In the genomic region with DNA sequence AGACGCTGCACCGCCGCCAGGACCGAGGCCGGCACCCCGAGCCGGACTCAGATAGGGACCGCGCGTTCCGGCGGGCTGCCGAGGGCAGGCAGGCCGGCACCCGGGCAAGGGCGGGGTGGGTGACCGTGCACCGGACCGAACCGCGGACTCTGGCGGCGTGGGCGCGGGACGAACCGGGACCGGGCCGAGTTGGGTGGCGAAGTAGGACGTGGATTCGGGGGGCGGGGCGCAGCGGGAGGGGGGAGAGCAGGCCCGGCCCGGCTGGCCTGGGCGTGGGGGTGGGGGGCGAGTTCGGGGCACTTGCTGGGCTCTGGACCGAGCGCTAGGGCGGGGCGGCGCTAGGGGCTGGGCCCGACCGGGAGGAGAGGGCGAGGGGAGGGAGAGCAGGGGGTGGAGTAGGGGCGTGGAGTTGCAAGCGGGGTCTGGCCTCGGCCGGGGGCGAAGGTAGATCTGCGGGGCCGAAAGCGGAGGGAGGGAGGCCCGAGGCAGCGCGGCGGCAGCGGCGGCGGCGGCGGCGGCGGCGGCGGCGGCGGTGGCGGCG, we compare ENCODE assay signal across 7 mouse cellular contexts. TPM values are rescaled to one million over a fixed set of nuclear protein-coding genes. Genes with fewer than 3 reads are reported as not detected.
DNase-seq lines count a peak whose midpoint lies in the region; ATAC-seq and TF ChIP-seq lines count a peak whose summit lies in the region.

No protein-coding gene starts in this region.

- WGBS in forebrain, postnatal 0 days = 20% methylated on average over 41 of the region's 73 CpGs
- WGBS in hindbrain, embryonic 11.5 days = 30% methylated on average over 19 of the region's 73 CpGs
- WGBS in limb, embryonic 12.5 days = 10% methylated on average over 33 of the region's 73 CpGs
- 29% methylated on average over 42 of the region's 73 CpGs for WGBS in midbrain, embryonic 14.5 days

- H3K27ac ChIP-seq in bone marrow macrophage, adult 2 months (ENCODE audit: insufficient read depth, low read depth, low read length) = peak overlapping the region; percentile 12; the same call in 1 of the 2 replicates
- H3K27ac ChIP-seq in forebrain, postnatal 0 days (ENCODE audit: low read depth, low read length) = no peak overlapping the region
- no peak overlapping the region for H3K27ac ChIP-seq in hindbrain, embryonic 11.5 days (ENCODE audit: low read depth, low read length)
- peak overlapping the region; percentile 77 for H3K27ac ChIP-seq in limb, embryonic 12.5 days
- no peak overlapping the region for H3K27ac ChIP-seq in midbrain, embryonic 14.5 days (replicated peaks; ENCODE audit: low read depth, low read length)
- no peak overlapping the region for H3K27ac ChIP-seq in testis, adult 2 months (ENCODE audit: control insufficient read depth, insufficient read depth, low read depth, low read length)

- DNase-seq in Muller cell, postnatal 12 days (ENCODE audit: inconsistent ontology term) = peak; percentile 70
- no peak for DNase-seq in forebrain, postnatal 0 days
- no peak for DNase-seq in hindbrain, embryonic 11.5 days (ENCODE audit: low spot score)
- peak; percentile 40 for DNase-seq in midbrain, embryonic 14.5 days

- no peaks in the 10 kb centered on the region for H3K27me3 ChIP-seq in forebrain, postnatal 0 days (ENCODE audit: insufficient read depth, low read length)
- H3K27me3 ChIP-seq in hindbrain, embryonic 11.5 days (ENCODE audit: control insufficient read depth, insufficient read depth, low read length) = no peaks in the 10 kb centered on the region
- peaks cover 53% of the 10 kb centered on the region for H3K27me3 ChIP-seq in limb, embryonic 12.5 days
- H3K27me3 ChIP-seq in midbrain, embryonic 14.5 days (ENCODE audit: control insufficient read depth, insufficient read depth, low read length) = no peaks in the 10 kb centered on the region
- H3K27me3 ChIP-seq in testis, adult 2 months (ENCODE audit: control insufficient read depth, insufficient read depth, low read length) = no peaks in the 10 kb centered on the region

- no peak for TF ChIP-seq POLR2A in bone marrow macrophage, adult 2 months (IDR thresholded peaks at IDR 0.05; ENCODE audit: borderline replicate concordance, low read depth, low read length)
- TF ChIP-seq POLR2A in testis, adult 2 months (IDR thresholded peaks at IDR 0.05; ENCODE audit: control insufficient read depth, low read depth, low read length) = no peak

- no peaks in the 10 kb centered on the region for H3K36me3 ChIP-seq in forebrain, postnatal 0 days (ENCODE audit: insufficient read depth)
- no peaks in the 10 kb centered on the region for H3K36me3 ChIP-seq in hindbrain, embryonic 11.5 days (ENCODE audit: control insufficient read depth, insufficient read depth, low read length)
- H3K36me3 ChIP-seq in limb, embryonic 12.5 days = no peaks in the 10 kb centered on the region
- H3K36me3 ChIP-seq in midbrain, embryonic 14.5 days (ENCODE audit: control insufficient read depth, insufficient read depth, low read length) = no peaks in the 10 kb centered on the region
- no peaks in the 10 kb centered on the region for H3K36me3 ChIP-seq in testis, adult 2 months (ENCODE audit: control insufficient read depth, insufficient read depth, low read length)

- H3K4me3 ChIP-seq in bone marrow macrophage, adult 2 months (ENCODE audit: insufficient read depth, low read length) = peak overlapping the region; percentile 79
- peak overlapping the region; percentile 55 for H3K4me3 ChIP-seq in forebrain, postnatal 0 days (ENCODE audit: low read depth, low read length)
- H3K4me3 ChIP-seq in hindbrain, embryonic 11.5 days (ENCODE audit: low read depth, low read length) = peak overlapping the region; percentile 55
- peak overlapping the region; percentile 55 for H3K4me3 ChIP-seq in limb, embryonic 12.5 days (replicated peaks)
- H3K4me3 ChIP-seq in midbrain, embryonic 14.5 days (replicated peaks; ENCODE audit: low read depth, low read length) = peak overlapping the region; percentile 52
- peak overlapping the region; percentile 90 for H3K4me3 ChIP-seq in testis, adult 2 months (ENCODE audit: control insufficient read depth, low read depth, low read length)

- H3K4me1 ChIP-seq in bone marrow macrophage, adult 2 months (ENCODE audit: control insufficient read depth, insufficient read depth, low read length) = no peaks in the 10 kb centered on the region
- no peaks in the 10 kb centered on the region for H3K4me1 ChIP-seq in forebrain, postnatal 0 days (ENCODE audit: insufficient read depth)
- no peaks in the 10 kb centered on the region for H3K4me1 ChIP-seq in hindbrain, embryonic 11.5 days (replicated peaks; ENCODE audit: control insufficient read depth, insufficient read depth, low read length)
- H3K4me1 ChIP-seq in limb, embryonic 12.5 days (replicated peaks) = 0 out of 2 replicates have a peak, but pooled peaks cover 3% of the 10 kb centered on the region
- H3K4me1 ChIP-seq in midbrain, embryonic 14.5 days (ENCODE audit: control insufficient read depth, insufficient read depth, low read length) = no peaks in the 10 kb centered on the region
- H3K4me1 ChIP-seq in testis, adult 2 months (ENCODE audit: control insufficient read depth, insufficient read depth, low read length) = peaks cover 12% of the 10 kb centered on the region

- H3K4me2 ChIP-seq in forebrain, postnatal 0 days (ENCODE audit: low read depth) = peak overlapping the region; percentile 68
- H3K4me2 ChIP-seq in hindbrain, embryonic 11.5 days (replicated peaks; ENCODE audit: low read depth, low read length) = peak overlapping the region; percentile 68
- H3K4me2 ChIP-seq in limb, embryonic 12.5 days = peak overlapping the region; percentile 72
- peak overlapping the region; percentile 67 for H3K4me2 ChIP-seq in midbrain, embryonic 14.5 days (ENCODE audit: low read length)

- ATAC-seq in forebrain, postnatal 0 days = no peak
- peak; percentile 10; the same call in 1 of the 2 replicates for ATAC-seq in hindbrain, embryonic 11.5 days (ENCODE audit: low FRiP score)
- no peak for ATAC-seq in limb, embryonic 12.5 days (ENCODE audit: insufficient number of reproducible peaks, insufficient read depth, low FRiP score, low TSS enrichment, low read depth)
- no peak for ATAC-seq in midbrain, embryonic 14.5 days (ENCODE audit: low FRiP score, low TSS enrichment)

- H3K9ac ChIP-seq in forebrain, postnatal 0 days = peak overlapping the region; percentile 35; the same call in 1 of the 2 replicates
- peak overlapping the region; percentile 42 for H3K9ac ChIP-seq in hindbrain, embryonic 11.5 days (ENCODE audit: low read depth, low read length)
- peak overlapping the region; percentile 61 for H3K9ac ChIP-seq in limb, embryonic 12.5 days (replicated peaks)
- H3K9ac ChIP-seq in midbrain, embryonic 14.5 days (replicated peaks; ENCODE audit: low read length) = no peak overlapping the region; the same call in 1 of the 2 replicates

- no peak for TF ChIP-seq CTCF in bone marrow macrophage, adult 2 months (IDR thresholded peaks at IDR 0.05; ENCODE audit: low read depth, low read length)
- TF ChIP-seq CTCF in forebrain, postnatal 0 days (IDR thresholded peaks at IDR 0.05; ENCODE audit: low read depth) = no peak
- no peak for TF ChIP-seq CTCF in testis, adult 2 months (IDR thresholded peaks at IDR 0.05; ENCODE audit: control insufficient read depth, insufficient read depth, insufficient replicate concordance, low read depth, low read length)

- H3K9me3 ChIP-seq in forebrain, postnatal 0 days (ENCODE audit: low read length) = no peaks in the 10 kb centered on the region
- H3K9me3 ChIP-seq in hindbrain, embryonic 11.5 days (ENCODE audit: control insufficient read depth, low read length) = no peaks in the 10 kb centered on the region
- H3K9me3 ChIP-seq in limb, embryonic 12.5 days = no peaks in the 10 kb centered on the region
- H3K9me3 ChIP-seq in midbrain, embryonic 14.5 days (ENCODE audit: control insufficient read depth, low read length) = no peaks in the 10 kb centered on the region

RNA-seq across cellular contexts. Expression of a gene that starts 0.5 kb away (rescaled TPM):
- 9.6 TPM in 2 replicates for polyA plus RNA-seq in bone marrow macrophage, adult 2 months (2012; ENCODE audit: insufficient read depth, insufficient read length, missing spikeins)
- total RNA-seq in forebrain, postnatal 0 days (2014; rRNA removed) = 8.5 and 13.8 TPM in 2 replicates
- polyA plus RNA-seq in forebrain, postnatal 0 days (2015; fragmentation: Nextera tagmentation; extraction: Ambion mirVana) = 3.8 and 4.6 TPM in 2 replicates
- polyA plus RNA-seq in hindbrain, embryonic 11.5 days (2014; fragmentation: Nextera tagmentation; extraction: Ambion mirVana) = 5.6 and 8.2 TPM in 2 replicates
- 5.0 and 5.3 TPM in 2 replicates for polyA plus RNA-seq in limb, embryonic 12.5 days (2016; fragmentation: Nextera tagmentation; extraction: Ambion mirVana)
- 7.8 and 7.9 TPM in 2 replicates for polyA plus RNA-seq in midbrain, embryonic 14.5 days (2014; fragmentation: Nextera tagmentation; extraction: Ambion mirVana)
- polyA plus RNA-seq in testis, adult 2 months (2012; rRNA removed) = 4.2 and 4.6 TPM in 2 replicates

Comparison
In these comparisons a context has a peak if more than half of its experiments do, and no peak if none do; other contexts are left out.
1. DNase-seq: peak in Muller cell, postnatal 12 days (single experiment) and midbrain, embryonic 14.5 days (single experiment); none in forebrain, postnatal 0 days (single experiment) and hindbrain, embryonic 11.5 days (single experiment).
2. H3K27ac ChIP-seq: peak in bone marrow macrophage, adult 2 months (single experiment) and limb, embryonic 12.5 days (single experiment); none in forebrain, postnatal 0 days (single experiment), hindbrain, embryonic 11.5 days (single experiment), midbrain, embryonic 14.5 days (single experiment) and testis, adult 2 months (single experiment).
3. Peak in every context shown above with its lines, with median percentiles within 50 percentile points of each other: H3K4me3 ChIP-seq and H3K4me2 ChIP-seq.